Mouse (Mus musculus) frontal cortex, adult (tissue): Measurements from ENCODE around the gene N4bp1.

Source experiments
- ATAC-seq: cut with Nextera tagmentation; 2 replicates; pipeline ENCODE4 v1.9.2; 2017; ENCODE audit warnings: mild to moderate bottlenecking, moderate library complexity, mixed read lengths; ENCODE audit not compliant: low TSS enrichment

N4bp1 gene

DNA sequence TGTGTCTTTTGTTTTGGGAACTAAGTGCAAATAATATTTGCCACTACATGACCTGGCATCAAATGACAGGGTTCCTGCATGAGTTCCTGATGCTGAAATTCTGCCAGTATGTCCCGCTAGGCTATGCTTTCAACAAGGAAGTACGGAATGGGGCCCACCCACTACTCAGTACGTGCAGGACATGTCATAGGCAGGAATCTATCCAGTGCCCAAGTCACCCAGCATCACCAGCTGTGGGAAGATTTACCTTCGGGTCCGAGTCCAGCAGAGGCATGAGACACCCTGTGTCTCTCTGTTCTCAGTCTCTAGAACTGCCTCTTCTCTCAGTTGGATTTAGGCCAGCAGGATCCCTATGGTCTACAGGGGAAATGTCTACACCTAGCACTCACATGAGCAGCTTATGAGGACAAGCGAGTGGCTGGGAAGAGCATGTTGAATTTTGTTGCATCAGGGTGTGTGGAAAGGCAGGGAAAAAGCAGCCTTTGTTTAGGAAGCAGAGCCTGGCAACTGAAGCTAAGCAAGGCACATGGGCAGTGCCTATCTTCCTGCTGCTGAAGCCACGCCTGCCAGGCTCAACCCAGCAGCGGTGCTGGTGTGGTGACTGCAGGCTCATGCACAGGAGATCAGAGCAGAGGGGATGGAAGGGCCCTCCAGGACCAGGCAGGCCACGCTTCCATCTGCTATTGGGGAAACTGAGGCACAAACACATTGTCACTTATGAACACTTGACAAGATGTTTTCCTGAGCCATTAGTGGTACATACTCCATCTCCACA lies 59.2 kb downstream of the N4bp1 start:
- ATAC-seq = no peak

DNA sequence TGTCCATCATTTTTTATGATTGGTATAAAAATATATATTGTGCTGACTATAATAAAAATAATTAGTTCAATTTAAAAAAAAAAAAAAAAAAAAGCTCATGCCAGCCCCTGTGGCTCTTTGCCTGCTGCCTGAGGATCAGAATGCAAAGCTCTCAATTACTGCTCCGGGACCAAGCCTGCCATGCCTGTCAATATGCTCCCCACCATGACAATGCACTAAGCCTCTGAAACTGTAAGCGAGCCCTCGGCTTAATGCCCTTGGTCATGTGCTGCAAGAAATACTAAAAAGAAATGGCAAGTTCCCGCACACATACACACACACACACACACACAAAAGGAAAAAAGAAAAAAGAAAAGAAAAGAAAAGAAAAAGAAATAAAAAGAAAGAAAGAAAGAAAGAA lies 60.3 kb downstream of the N4bp1 start:
- ATAC-seq = no peak

- ATAC-seq = no peak
Measured at GRCm38 (mm10) chr8:86820756-86821201, 64.3 kb downstream of the N4bp1 start.

- no peak for ATAC-seq
Measured at GRCm38 (mm10) chr8:86820186-86820755, 64.8 kb downstream of the N4bp1 start.

- peak; percentile 91 for ATAC-seq
Measured at GRCm38 (mm10) chr8:86819426-86819825, 65.6 kb downstream of the N4bp1 start.

DNA sequence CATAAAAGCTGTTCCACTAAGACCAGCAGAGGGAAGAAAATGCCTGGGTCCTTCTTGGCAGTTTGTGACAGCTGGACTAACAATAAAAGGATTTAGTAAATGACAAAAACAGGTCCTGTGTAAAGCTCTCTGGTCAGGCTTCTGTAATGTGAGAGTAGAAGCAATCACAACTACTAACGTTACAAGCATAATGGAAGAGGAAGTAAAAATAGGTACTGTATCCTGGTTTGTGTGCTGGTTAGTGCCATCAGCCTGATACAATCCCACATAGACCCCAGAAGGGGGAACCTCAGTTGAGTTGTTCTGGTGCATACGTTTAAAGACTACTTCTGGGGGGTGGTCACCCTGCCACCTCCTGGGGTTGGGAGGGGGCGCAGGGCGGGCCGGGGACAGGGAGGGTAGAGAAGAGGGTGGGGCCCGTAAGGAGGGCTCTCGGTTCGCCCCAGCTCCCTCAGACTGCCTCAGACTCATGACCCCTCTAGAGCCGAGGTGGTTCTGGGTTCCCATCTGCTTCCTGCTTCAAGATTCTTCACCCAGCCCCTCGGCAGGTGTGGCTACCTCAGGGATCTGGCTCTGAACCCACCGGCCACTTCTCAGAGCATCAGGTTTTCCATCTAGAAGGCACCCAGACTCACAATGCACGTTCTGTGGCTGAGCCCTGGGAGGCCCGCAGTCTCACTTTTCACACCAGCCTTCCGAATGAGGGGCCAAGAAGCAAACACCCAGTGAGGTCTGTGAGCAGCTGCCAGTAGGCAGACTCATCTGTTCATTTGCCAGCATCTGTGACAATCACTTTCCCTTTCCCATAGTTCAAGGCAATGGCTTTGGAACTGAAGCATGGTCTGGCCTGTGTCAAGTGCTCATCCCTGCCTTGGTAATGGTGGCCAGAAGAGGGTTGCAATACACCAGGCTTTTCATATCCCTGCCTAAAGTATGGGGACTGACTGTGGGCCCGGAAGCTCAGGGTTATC lies 75.8 kb downstream of the N4bp1 start:
- ATAC-seq = no peak

GRCm38 (mm10) chr8:86808239-86808638 lies 76.8 kb downstream of the N4bp1 start:
- no peak; the same call in 1 of the 2 replicates for ATAC-seq

- ATAC-seq = no peak
Measured at GRCm38 (mm10) chr8:86801988-86802387, 83.1 kb downstream of the N4bp1 start.

GRCm38 (mm10) chr8:86800966-86801365 lies 84.1 kb downstream of the N4bp1 start:
- ATAC-seq = no peak

DNA sequence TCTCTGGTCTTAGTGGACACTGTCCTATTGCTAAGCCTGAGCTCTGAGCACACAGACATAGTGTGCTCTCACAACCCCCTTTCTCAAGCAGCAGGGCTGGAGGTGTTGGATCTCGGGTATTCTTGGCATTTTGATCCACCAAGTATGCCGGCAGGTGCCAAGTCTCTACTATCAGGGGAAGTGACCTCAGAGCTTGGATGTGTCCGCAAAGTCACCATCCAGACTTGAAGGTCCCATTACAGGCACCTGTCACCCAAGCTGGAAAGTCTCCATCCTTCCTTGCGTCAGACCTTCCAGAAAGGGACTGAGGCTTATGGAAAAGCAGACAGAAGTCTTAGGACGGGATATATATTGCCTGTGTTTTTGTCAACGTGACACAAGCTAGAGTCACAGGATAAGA lies 86.9 kb downstream of the N4bp1 start:
- ATAC-seq = no peak

- ATAC-seq = no peak
Measured at GRCm38 (mm10) chr8:86797705-86798104, 87.4 kb downstream of the N4bp1 start.

- no peak for ATAC-seq
Measured at GRCm38 (mm10) chr8:86794716-86795115, 90.3 kb downstream of the N4bp1 start.

GRCm38 (mm10) chr8:86791542-86791941 lies 93.5 kb downstream of the N4bp1 start:
- no peak for ATAC-seq

DNA sequence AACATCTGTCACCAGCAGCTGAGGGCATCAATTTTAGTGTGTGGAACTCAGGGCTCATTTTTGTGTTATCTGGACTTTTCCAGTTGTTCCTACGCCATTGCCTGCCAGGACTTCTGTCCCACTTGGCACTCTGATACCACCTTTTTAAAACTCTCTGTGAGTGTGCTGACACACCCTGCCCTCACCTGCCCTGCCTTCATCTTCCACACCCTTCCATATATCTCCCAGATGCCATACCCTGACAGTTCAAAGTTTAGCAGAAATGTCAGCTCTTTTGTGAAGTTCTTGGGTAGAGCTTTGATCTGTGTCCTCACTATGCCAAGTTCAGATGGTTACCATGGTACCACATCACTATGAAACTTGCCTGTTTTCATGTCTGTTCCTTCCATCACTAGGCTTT lies 95.5 kb downstream of the N4bp1 start:
- ATAC-seq = no peak

- no peak for ATAC-seq
Measured at GRCm38 (mm10) chr8:86787891-86788420, 97.1 kb downstream of the N4bp1 start.

- no peak for ATAC-seq
Measured at GRCm38 (mm10) chr8:86786498-86786897, 98.6 kb downstream of the N4bp1 start.

GRCm38 (mm10) chr8:86781094-86781493 lies 104.0 kb downstream of the N4bp1 start:
- peak; percentile 69; the same call in 1 of the 2 replicates for ATAC-seq

DNA sequence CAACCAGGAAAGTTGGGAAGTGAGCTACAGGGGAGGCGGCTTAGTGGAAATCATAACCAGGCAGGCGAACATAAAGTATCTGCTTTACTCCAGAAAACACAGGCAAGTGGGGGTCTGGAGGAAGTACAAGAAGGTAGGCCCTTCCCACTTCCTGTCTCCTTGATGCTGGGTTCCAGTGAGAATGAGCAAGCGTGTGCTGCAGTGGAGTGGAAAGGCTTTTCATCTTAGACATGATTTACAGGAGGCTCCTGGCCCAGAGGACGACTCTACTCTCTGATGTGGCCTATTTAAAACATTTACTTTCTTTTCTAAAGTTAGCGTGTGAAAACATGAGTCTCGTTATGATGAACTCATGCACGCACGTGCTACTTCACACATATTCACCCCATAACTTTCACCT lies 105.9 kb downstream of the N4bp1 start:
- ATAC-seq = no peak

DNA sequence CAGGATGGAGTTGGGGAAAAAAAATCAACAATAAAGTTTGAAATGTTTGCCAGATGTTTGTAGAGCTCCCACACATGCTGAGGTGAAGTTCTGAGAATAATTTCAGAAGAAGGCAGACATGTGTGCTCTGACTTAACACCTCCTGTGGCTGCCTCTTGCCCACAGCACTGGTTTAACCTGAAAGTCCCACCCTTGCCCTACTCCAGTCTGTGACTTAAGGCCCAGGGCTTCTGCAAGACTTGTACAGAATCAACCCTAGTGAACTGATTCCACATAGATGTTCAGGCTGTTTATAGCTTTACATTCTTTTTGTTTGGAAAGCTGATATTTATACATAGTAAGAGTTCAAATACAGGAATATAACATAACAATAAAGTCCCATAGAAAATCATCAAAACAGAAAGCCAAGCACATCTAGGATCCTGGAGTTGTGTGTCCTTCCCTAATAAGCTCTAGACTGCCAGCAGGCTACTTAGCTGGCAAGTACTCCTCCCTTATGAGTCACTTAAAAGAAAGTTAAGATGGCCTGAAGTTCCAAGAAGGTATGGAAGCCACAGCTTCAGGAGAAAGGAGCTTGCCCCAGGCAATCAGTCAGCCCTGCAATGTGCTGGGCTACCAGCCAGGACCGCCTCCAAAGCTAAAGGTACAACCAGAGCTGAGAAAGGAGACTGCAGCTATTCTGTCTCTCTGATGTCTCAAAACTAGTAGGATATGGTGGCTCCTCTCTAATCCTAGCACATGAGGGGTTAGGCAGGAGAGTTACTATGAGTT lies 114.9 kb downstream of the N4bp1 start:
- no peak for ATAC-seq

- peak; percentile 74 for ATAC-seq
Measured at GRCm38 (mm10) chr8:86768499-86768898, 116.6 kb downstream of the N4bp1 start.

DNA sequence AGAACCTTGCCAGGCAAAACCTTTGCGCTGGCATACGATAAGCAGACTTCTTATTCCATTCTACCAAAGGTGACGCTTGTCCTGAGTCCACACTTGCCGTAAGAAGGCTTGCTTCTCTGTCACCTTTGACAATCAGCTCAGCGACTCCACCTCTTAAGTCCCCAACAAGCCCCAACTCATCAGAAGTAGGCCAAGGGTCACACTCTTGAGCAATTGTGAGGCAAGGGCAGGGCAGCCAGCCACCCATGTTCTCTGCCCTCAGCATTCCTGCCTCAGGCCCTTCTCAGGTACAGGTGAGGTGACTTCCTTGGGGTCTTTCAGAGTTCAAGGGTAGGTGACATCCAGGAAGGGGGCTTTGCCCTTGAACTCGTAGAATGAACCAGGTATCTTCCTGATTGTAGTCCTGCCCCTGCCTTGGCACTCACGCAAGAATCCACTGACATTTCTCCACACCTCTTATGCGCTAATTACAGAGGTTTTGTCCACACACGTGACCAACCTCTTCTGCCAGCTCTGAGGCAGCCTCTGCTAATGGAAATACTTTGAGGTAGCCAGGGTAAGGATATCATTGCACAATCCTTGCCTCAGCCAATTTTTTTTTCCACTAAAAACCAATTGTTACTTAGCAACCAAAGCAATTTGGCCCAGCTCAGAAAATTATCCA lies 118.4 kb downstream of the N4bp1 start:
- 0 out of 2 replicates have a peak, but pooled peaks have one; percentile 24 for ATAC-seq
